Mouse (Mus musculus): Measurements from ENCODE around the gene Stac3.

- TF ChIP-seq CTCF (IDR thresholded peaks at IDR 0.05; ENCODE audit: extremely low read depth, insufficient read length, insufficient replicate concordance, low read depth, low read length): no peak
- no peak for TF ChIP-seq POLR2A (IDR thresholded peaks at IDR 0.05; ENCODE audit: low read depth, low read length)
These were observed 46.8 kb downstream of the Stac3 start for GRCm38 (mm10) chr10:127548236-127548635.

Data from small intestine, adult 2 months (tissue).